Mouse (Mus musculus): ENCODE results near the gene Wnt1. TPM values are rescaled to one million over a fixed set of nuclear protein-coding genes. Genes with fewer than 3 reads are reported as not detected.
A peak's percentile ranks its signal among the peaks of the same experiment; 100 is the strongest.
"Not testable (repeated sequence)": the region's sequence is repeated elsewhere in the genome, so short reads cannot be mapped to it uniquely, and the experiment has no call there.

The Wnt1 gene
- total RNA-seq, 2 experiments from 2014 or later = not detected

DNA sequence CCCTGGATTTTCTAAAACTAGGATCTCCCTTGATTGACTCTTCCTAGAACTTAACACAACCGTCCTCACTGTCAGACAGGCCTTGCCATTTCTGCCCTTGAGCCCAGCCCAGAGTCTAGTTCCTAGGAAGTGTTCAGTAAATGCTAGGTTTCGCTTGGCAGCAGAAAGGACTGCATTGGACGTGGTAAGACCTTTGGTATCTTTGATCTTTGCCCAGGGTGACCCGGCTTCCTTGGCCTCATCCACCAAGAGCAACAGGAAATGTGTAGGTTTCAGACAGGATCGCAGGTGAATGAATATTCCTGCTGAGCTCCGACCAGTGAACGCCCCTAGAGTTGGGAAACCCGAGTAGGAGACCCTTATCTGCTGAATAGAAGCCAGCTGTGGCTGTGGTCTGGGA lies 13.3 kb downstream of the Wnt1 start:
- intact Hi-C loops (cut with DNase I) = no loop called here
- no peak for DNase-seq

DNA sequence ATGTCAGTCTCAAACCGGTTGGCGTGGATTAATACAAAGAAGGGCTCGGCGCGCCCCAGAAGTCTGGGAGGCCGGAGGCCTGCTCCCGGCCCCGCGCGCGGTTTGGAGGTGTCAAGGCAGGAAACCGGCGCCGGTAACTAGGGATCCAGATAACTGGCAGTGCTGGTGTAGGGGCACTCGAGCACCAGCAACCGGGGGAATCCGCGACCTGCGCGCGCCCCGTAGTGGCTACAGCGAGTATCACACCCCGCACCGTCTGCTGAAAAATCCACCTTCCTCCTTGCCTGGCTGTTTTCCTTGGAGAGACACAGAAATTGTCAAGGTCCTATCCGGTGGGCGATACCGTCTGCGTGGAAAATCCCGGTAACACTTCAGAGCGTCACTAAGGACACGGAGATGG lies 14.4 kb downstream of the Wnt1 start:
- intact Hi-C loops (cut with DNase I) = no loop called here
- DNase-seq = peak; percentile 82 to 89

DNA sequence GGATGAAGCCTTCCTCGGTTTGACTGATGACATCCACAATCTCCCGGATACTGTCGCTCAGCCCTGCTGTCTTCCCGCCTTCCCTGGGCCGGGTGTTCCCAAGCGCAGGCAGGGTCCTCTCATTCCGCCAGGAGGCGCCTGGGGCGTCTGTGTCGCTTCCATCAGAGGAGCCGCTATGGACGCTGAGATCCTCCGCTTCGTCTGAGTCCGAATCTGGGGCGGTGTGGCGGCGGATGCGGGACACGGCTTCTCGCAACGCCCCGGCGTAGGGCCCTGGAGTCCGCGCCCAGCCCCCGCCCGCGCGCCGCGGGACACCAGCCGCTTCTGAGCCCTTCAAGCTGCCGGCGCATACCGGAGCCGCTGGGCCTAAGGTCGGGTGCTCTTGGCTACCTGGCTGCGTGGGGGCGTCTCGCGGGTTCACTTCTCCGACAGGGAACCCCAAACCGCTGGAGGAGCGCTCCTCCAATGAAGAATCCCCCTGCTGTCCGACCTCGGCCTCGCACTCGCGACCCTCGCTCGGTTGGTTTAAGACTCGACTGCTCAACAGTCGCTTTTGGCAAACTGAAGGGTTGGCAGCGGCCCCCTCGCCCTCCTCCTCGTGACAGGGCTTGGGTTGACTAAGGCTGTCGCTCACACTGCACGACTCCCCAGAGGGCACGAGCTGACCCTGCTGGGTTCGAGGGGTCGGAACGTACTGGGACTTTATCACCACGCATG lies 15.8 kb downstream of the Wnt1 start:
- DNase-seq = peak; percentile 70 to 75
- intact Hi-C loops (cut with DNase I) = no loop called here

DNA sequence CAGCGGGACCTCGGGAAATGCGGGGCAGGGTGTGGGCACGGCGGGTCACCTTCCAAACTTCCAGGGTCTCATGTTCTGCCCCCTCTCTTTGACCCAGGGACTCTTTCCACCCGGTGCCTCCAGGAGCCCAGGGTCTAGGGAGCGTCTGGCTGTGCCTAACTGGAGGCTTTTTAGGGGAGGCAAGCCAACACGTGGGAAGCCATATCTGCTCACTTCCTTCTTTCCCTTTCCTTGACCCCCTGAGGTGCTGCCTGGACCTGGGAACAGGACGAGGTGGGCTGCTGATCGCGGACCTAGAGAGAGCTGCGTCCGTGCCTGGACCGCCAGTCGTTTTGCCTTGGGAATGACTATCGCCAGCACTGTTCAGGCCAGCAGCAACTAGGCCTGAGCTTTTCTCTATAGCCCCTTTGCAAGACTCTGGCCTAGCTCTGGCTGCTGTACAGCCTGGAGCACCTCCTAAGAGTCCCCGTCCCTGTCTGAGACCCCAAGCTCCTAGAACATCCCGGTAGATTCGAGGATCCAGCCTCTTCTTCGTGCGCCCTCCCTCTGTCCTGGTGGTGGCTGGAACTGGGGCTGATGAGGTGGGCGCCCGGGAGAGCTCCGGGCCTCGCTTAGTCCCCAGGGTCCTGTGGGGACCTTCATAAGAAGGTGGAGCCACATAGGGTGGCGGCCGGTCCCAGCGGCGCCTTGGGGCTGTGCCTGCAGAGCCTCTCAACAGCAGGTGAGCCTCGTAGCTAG lies 16.6 kb downstream of the Wnt1 start:
- intact Hi-C loops (cut with DNase I) = no loop called here
- DNase-seq = no peak

DNA sequence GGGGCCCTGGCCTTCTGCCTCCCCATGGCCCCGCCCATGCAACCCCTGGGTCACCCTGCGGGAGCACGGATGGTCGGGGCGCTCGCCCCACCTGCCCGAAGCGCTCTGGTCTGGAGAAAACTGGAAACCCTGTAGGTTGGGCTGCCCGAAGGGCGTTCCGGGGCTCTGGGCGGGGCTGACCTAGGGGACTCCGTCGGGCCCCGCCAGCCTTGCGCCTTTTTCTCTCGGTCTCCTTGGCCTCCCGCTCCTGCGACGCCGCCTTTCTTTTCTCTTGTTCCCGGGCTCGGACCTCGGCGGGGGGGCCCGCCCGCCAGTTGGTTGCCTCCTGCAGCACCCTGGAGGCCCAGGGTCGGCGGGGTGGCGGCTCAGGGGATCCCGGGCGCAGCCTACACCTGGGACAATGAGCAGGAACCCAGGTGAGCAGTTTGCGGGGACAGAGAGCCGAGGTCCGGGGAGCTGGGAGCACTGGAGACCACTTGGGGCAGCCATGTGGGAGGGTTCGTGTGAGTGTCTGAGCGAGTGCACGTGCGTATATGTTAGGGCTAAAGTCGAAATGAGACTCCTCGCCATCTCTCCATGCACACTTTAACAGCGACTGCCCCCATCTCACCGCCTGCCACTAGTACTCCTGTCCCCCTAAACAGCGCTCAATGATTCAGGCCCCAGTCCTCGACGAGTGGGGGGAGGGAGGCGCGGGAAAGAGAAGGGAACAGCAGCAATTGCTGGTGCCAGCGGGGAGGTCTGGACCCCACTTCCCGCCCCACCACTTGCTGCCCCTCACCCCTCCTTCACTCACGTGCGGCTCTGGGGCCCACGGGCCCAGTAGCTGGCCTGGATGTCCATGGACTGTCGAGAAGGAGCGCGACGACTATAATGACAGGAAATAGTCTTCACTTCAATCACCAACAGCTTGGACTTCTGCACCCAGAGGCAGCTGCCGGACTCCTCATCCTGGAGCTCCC lies 17.4 kb downstream of the Wnt1 start:
- no peak for DNase-seq
- intact Hi-C loops (cut with DNase I) = no loop called here

- no peak for DNase-seq
Measured at GRCm38 (mm10) chr15:98807895-98808650, 18.4 kb downstream of the Wnt1 start.

DNA sequence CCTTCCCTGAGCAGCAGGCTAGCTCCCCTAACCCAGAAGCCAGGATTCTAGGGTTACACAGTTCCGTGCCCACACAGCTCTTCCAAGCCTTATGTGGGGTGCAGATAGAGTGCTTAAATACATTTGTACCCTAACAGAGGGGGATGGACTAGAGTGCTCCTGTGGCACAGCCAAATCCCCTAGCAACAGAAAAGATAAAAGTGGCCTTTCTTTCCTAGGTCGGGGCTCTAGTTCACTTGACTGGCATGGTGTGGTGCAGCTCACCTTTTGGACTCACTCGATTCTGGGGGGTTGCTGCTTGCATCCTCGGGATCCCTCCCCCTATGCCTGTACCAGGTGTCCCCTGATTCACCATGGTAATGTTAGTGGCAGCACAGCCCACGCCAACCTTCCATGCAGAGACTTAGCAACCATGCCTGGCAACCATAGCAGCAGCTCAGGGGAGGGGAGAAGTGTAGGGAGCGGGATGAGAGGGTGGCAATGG lies 19.0 kb downstream of the Wnt1 start:
- intact Hi-C loops (cut with DNase I) = no loop called here
- no peak for DNase-seq

More at GRCm38 (mm10) chr15:98807895-98808650, 18.4 kb downstream of the Wnt1 start:
- intact Hi-C loops (cut with DNase I) = no loop called here

DNA sequence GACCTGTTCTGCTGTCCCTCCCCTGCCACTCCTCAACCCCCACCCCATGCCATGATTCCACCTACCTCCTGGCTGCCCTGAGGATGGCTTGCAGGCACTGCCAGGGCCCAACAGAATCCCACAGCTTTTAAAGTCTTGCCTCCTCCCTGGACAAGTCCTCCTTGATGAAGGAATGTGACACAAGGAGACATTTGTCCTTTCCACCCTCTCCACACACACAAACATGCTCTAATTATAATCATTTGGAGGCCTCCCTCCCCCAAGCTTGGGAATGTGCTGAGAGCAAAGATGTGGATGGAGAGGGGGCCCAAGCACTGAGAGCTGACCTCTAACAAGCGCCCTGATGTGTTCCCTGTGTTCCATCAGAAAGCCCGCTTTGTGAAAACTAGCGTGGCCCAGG lies 19.7 kb downstream of the Wnt1 start, which contains the start of gene Ddn:
TSS of gene Ddn (minus strand) at position 101 of the 400 bp plus-strand sequence.
- DNase-seq = no peak
- intact Hi-C loops (cut with DNase I) = no loop called here

DNA sequence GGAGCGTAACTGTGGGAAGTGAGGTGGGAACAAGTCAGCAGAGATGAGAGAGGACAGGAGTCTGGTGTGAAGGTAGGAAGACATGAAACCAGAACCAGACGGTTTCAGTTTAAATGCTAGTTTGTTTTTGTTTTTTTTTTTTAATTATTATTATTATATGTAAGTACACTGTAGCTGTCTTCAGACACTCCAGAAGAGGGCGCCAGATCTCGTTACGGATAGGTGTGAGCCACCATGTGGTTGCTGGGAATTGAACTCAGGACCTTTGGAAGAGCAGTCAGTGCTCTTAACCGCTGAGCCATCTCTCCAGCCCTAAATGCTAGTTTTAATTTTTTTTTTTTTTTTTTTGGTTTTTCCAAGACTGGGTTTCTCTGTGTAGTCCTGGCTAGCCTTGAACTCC lies 20.6 kb downstream of the Wnt1 start:
- DNase-seq; intact Hi-C loops (cut with DNase I): not testable (repeated sequence)

- intact Hi-C loops (cut with DNase I) = no loop called here
- no peak for DNase-seq
Measured at GRCm38 (mm10) chr15:98812741-98813424, 23.2 kb downstream of the Wnt1 start.

GRCm38 (mm10) chr15:98818171-98818570 lies 28.5 kb downstream of the Wnt1 start:
- intact Hi-C loops (cut with DNase I) = no loop called here
- no peak for DNase-seq

- intact Hi-C loops (cut with DNase I) = no loop called here
- DNase-seq = no peak
Measured at GRCm38 (mm10) chr15:98820937-98821336, 31.3 kb downstream of the Wnt1 start.

- DNase-seq = no peak
- intact Hi-C loops (cut with DNase I) = no loop called here
Measured at GRCm38 (mm10) chr15:98821403-98821802, 31.7 kb downstream of the Wnt1 start.

DNA sequence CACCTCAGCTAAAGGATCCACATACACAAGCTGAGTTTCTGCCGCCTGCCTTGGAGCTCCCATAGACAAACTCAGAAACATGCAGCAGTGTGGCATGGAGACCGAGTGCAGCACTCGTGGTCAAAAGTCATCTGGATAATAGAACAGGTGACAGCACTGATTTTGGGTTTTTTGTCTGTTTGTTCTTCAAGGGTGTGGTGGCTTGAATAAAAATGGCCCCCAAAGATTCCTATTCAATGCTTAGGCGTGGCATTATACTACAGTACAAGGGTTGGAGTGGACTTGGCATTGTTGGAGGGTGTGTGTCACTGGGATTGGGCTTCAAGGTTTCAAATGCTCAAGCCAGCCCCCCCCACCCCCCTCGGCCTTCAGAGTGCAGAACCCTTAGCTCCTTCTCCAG lies 32.5 kb downstream of the Wnt1 start:
- intact Hi-C loops (cut with DNase I) = no loop called here
- no peak for DNase-seq

GRCm38 (mm10) chr15:98823434-98823833 lies 33.8 kb downstream of the Wnt1 start:
- intact Hi-C loops (cut with DNase I) = no loop called here
- no peak for DNase-seq

- intact Hi-C loops (cut with DNase I) = no loop called here
- DNase-seq = no peak
Measured at GRCm38 (mm10) chr15:98827611-98828011, 38.0 kb downstream of the Wnt1 start.

DNA sequence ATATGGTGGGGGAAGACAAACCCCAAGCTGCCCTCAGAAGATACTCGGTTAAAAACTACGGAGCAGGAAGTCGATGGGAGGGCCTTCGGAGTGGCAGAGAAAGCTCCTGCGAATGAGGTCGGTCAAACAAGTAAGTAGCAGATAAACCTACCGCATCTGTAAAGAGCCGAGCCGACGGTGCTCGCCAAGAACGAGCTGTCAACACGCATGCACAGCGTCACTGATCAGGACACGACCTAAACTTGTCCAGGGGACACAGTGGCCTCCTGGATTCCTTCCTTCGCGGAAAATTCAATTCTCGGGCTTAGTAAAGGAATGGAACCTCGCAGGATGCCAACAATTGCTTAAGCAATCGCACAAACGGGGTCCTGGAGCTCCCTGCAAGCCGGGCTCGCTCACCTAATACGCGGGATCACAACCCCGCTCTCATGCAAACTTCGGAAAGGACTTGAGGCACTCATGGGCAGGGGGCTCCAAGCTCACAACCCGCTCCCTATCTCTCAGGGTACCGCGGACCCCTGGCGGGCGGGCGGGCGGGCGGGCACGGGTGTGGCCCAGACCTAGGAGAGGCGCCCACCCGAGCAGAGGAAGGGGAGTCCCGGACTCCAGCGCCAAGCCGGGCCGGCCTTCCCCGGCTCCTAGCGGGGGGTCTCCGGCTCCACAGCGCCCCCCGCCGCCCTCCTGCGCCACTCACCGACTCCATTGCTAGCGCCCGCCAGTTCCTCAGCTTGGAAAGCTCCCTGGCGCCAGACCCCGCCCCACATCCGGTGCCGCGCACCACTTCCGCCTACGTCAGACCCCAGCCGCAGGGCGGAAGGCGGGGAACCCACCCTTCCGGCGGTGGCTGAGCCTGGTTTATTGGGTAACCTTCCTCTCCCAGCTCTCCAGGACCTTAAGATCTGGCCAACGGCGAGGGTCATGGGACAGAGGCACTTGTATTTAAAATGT lies 41.4 kb downstream of the Wnt1 start, which contains the start of gene Prkag1:
TSS of gene Prkag1 (minus strand) at position 786 of the 948 bp plus-strand sequence.
- DNase-seq = peak; percentile 97 to 98
- intact Hi-C loops (cut with DNase I) = loop anchor here (1.0 kb wide), 1 partner anchor 169 kb away; the partner anchor contains the start of gene Ddx23

GRCm38 (mm10) chr15:98831684-98832035 lies 42.0 kb downstream of the Wnt1 start:
- intact Hi-C loops (cut with DNase I) = loop anchor here (1.0 kb wide), 2 partner anchors 39 to 169 kb away; partner anchors contain the start of gene Ddx23
- no peak for DNase-seq

Data from heart, postnatal 36 days (tissue).